Mouse (Mus musculus) testis, postnatal 10 days (tissue): Measurements from ENCODE around the gene Orai1.
A peak's percentile ranks its signal among the peaks of the same experiment; 100 is the strongest.

Experiments
- DNase-seq: peaks from one replicate; pipeline ENCODE4 v3.0.0; 2021; ENCODE audit warnings: low spot score

The Orai1 gene

GRCm38 (mm10) chr5:123067395-123067995 lies 52.6 kb downstream of the Orai1 start:
- DNase-seq = no peak

- DNase-seq = no peak
Measured at GRCm38 (mm10) chr5:123068115-123068514, 53.2 kb downstream of the Orai1 start, which contains the start of gene Tmem120b. TSS of gene Tmem120b (plus strand) at chr5:123068415.

GRCm38 (mm10) chr5:123068714-123069113 lies 53.8 kb downstream of the Orai1 start:
- DNase-seq = no peak

- peak; percentile 97 for DNase-seq
Measured at GRCm38 (mm10) chr5:123075576-123076418, 60.9 kb downstream of the Orai1 start.

GRCm38 (mm10) chr5:123076419-123077281 lies 61.8 kb downstream of the Orai1 start:
- no peak for DNase-seq

GRCm38 (mm10) chr5:123079568-123079967 lies 64.7 kb downstream of the Orai1 start:
- no peak for DNase-seq

- DNase-seq = no peak
Measured at GRCm38 (mm10) chr5:123080041-123080440, 65.2 kb downstream of the Orai1 start.
